Comparison of ENCODE assay signal across 15 mouse cellular contexts in genomic region chr2:122665253-122665972, GRCm38 (mm10). TPM values are rescaled to one million over a fixed set of nuclear protein-coding genes. Genes with fewer than 3 reads are reported as not detected.
DNase-seq lines count a peak whose midpoint lies in the region; ATAC-seq and TF ChIP-seq lines count a peak whose summit lies in the region.
"Had no signal": no experiment of that assay in that cellular context is flagged by ENCODE, and none has a peak within 500 bp of the region (broad histone marks: within the 10 kb centered on the region; RNA-seq: fewer than 3 reads in every experiment).

No protein-coding gene starts in this region.

- no peak overlapping the region for H3K4me2 ChIP-seq in intestine, postnatal 0 days (replicated peaks; ENCODE audit: low read depth)
- no peak overlapping the region for H3K4me2 ChIP-seq in midbrain, postnatal 0 days (ENCODE audit: low read depth, low read length, poor library complexity, severe bottlenecking)
- H3K4me2 ChIP-seq: hindbrain, embryonic 12.5 days; limb, embryonic 12.5 days; midbrain, embryonic 11.5 days; neural tube, embryonic 15.5 days had no signal

- no peaks in the 10 kb centered on the region for H3K36me3 ChIP-seq in intestine, postnatal 0 days (ENCODE audit: control insufficient read depth, insufficient read depth)
- no peaks in the 10 kb centered on the region for H3K36me3 ChIP-seq in midbrain, postnatal 0 days (ENCODE audit: insufficient read depth, low read length)
- H3K36me3 ChIP-seq: forebrain, embryonic 10.5 days; hindbrain, embryonic 12.5 days; limb, embryonic 12.5 days; neural tube, embryonic 15.5 days had no signal

- no peaks in the 10 kb centered on the region for H3K27me3 ChIP-seq in intestine, postnatal 0 days (replicated peaks; ENCODE audit: control insufficient read depth, insufficient read depth, low read length)
- H3K27me3 ChIP-seq in midbrain, postnatal 0 days (ENCODE audit: insufficient read depth, low read length): no peaks in the 10 kb centered on the region; the same call in 1 of the 2 replicates
- H3K27me3 ChIP-seq: limb, embryonic 12.5 days; neural tube, embryonic 15.5 days had no signal

- ATAC-seq in intestine, postnatal 0 days: peak; percentile 32; the same call in 1 of the 2 replicates
- no peak for ATAC-seq in frontal cortex, adult (ENCODE audit: low TSS enrichment)
- ATAC-seq in midbrain, postnatal 0 days (ENCODE audit: low FRiP score): no peak

- peak; percentile 22 for DNase-seq in gastrocnemius, adult 2 months
- no peak for DNase-seq in gastrocnemius, postnatal 25 days
- DNase-seq in 3134 (ENCODE audit: extremely low read depth, insufficient read length, low spot score): peak; percentile 66
- peak; percentile 54 for DNase-seq in NIH3T3 (ENCODE audit: low read depth)
- DNase-seq in midbrain, postnatal 0 days (ENCODE audit: low spot score): no peak
- no peak for DNase-seq in cerebellum, adult 8-10 months

- intact Hi-C loops in gastrocnemius, adult 2 months (cut with DNase I): loop anchor here (10.0 kb wide), 1 partner anchor 89 kb away; no protein-coding TSS in a partner anchor

- WGBS in intestine, postnatal 0 days: 49% methylated on average over 6 of the region's 6 CpGs
- 61% methylated on average over 6 of the region's 6 CpGs for WGBS in midbrain, postnatal 0 days

- H3K4me3 ChIP-seq in gastrocnemius, adult 2 months: no peak overlapping the region
- no peak overlapping the region for H3K4me3 ChIP-seq in intestine, postnatal 0 days (ENCODE audit: low read depth, low read length)
- H3K4me3 ChIP-seq in midbrain, postnatal 0 days (ENCODE audit: low read depth, low read length): no peak overlapping the region
- H3K4me3 ChIP-seq: forebrain, embryonic 10.5 days; hindbrain, embryonic 12.5 days; limb, embryonic 12.5 days; neural tube, embryonic 15.5 days had no signal

- no peak overlapping the region for H3K27ac ChIP-seq in gastrocnemius, adult 2 months
- no peak overlapping the region for H3K27ac ChIP-seq in intestine, postnatal 0 days (ENCODE audit: low read depth, low read length)
- no peak overlapping the region for H3K27ac ChIP-seq in midbrain, postnatal 0 days (ENCODE audit: low read depth, low read length)
- H3K27ac ChIP-seq: forebrain, embryonic 10.5 days; hindbrain, embryonic 12.5 days; limb, embryonic 12.5 days; liver, embryonic 14.5 days; neural tube, embryonic 15.5 days had no signal

- no peak overlapping the region for H3K9ac ChIP-seq in intestine, postnatal 0 days (ENCODE audit: low read depth, low read length)
- no peak overlapping the region for H3K9ac ChIP-seq in midbrain, postnatal 0 days (replicated peaks; ENCODE audit: low read length, poor library complexity, severe bottlenecking)
- H3K9ac ChIP-seq: hindbrain, embryonic 12.5 days; limb, embryonic 12.5 days; liver, embryonic 14.5 days; neural tube, embryonic 15.5 days had no signal

- no peak for TF ChIP-seq CTCF in gastrocnemius, adult 2 months (IDR thresholded peaks at IDR 0.05)
- TF ChIP-seq CTCF in intestine, postnatal 0 days (IDR thresholded peaks at IDR 0.05; ENCODE audit: low read depth): no peak
- no peak for TF ChIP-seq CTCF in midbrain, postnatal 0 days (IDR thresholded peaks at IDR 0.05)

- no peaks in the 10 kb centered on the region for H3K4me1 ChIP-seq in intestine, postnatal 0 days (replicated peaks; ENCODE audit: control insufficient read depth, insufficient read depth, low read length)
- no peaks in the 10 kb centered on the region for H3K4me1 ChIP-seq in midbrain, postnatal 0 days (ENCODE audit: insufficient read depth, low read length)
- H3K4me1 ChIP-seq: forebrain, embryonic 10.5 days; hindbrain, embryonic 12.5 days; limb, embryonic 12.5 days; neural tube, embryonic 15.5 days had no signal

- H3K9me3 ChIP-seq in intestine, postnatal 0 days (ENCODE audit: control insufficient read depth): no peaks in the 10 kb centered on the region
- no peaks in the 10 kb centered on the region for H3K9me3 ChIP-seq in midbrain, postnatal 0 days (ENCODE audit: low read length)
- H3K9me3 ChIP-seq: forebrain, embryonic 10.5 days; hindbrain, embryonic 12.5 days; limb, embryonic 12.5 days; neural tube, embryonic 15.5 days had no signal

RNA-seq across cellular contexts. Expression of gene AA467197, which starts 28.6 kb away (rescaled TPM):
- total RNA-seq in gastrocnemius, adult 2 months (2021): under 1 TPM in 1 of 2 experiments, not detected in 1; 0.54 TPM
- total RNA-seq in gastrocnemius, postnatal 25 days (2021): not detected
- polyA plus RNA-seq in intestine, postnatal 0 days (2015; fragmentation: Nextera tagmentation; extraction: Ambion mirVana): 31.7 and 38.4 TPM in 2 replicates
- total RNA-seq in midbrain, postnatal 0 days (2014; rRNA removed): 1.0 TPM in 1 of 2 replicates, not detected in the other
- 0.47 and 1.0 TPM in 2 replicates for polyA plus RNA-seq in midbrain, postnatal 0 days (2015; fragmentation: Nextera tagmentation; extraction: Ambion mirVana)
- polyA plus RNA-seq: adrenal gland, adult 2 months had no signal

RNA-seq across cellular contexts. Expression of gene Slc30a4, which starts 37.0 kb away (rescaled TPM):
- total RNA-seq in gastrocnemius, adult 2 months (2021): 10 to 100 TPM; 14.4 to 14.8 TPM
- 10 to 100 TPM; 12.0 to 13.3 TPM for total RNA-seq in gastrocnemius, postnatal 25 days (2021)
- polyA plus RNA-seq in intestine, postnatal 0 days (2015; fragmentation: Nextera tagmentation; extraction: Ambion mirVana): 13.4 and 13.7 TPM in 2 replicates
- 31.6 and 38.6 TPM in 2 replicates for total RNA-seq in midbrain, postnatal 0 days (2014; rRNA removed)
- 5.3 and 6.1 TPM in 2 replicates for polyA plus RNA-seq in midbrain, postnatal 0 days (2015; fragmentation: Nextera tagmentation; extraction: Ambion mirVana)

RNA-seq across cellular contexts. Expression of gene Gatm, which starts 54.3 kb away (rescaled TPM):
- 1 to 10 TPM; 3.9 to 4.5 TPM for total RNA-seq in gastrocnemius, adult 2 months (2021)
- total RNA-seq in gastrocnemius, postnatal 25 days (2021): 10 to 100 TPM in 1 of 2 experiments, 1 to 10 TPM in 1; 9.3 to 12.7 TPM
- polyA plus RNA-seq in intestine, postnatal 0 days (2015; fragmentation: Nextera tagmentation; extraction: Ambion mirVana): 184 and 255 TPM in 2 replicates
- total RNA-seq in midbrain, postnatal 0 days (2014; rRNA removed): 44.9 and 55.5 TPM in 2 replicates
- 68.4 and 72.1 TPM in 2 replicates for polyA plus RNA-seq in midbrain, postnatal 0 days (2015; fragmentation: Nextera tagmentation; extraction: Ambion mirVana)

Comparison
In these comparisons a context has a peak if more than half of its experiments do, and no peak if none do; other contexts are left out.
1. DNase-seq: peak in gastrocnemius, adult 2 months (single experiment), 3134 (single experiment) and NIH3T3 (single experiment); none in gastrocnemius, postnatal 25 days (single experiment), midbrain, postnatal 0 days (single experiment) and cerebellum, adult 8-10 months (single experiment).